Mouse (Mus musculus): Measurements from ENCODE around the gene Vstm4. TPM values are rescaled to one million over a fixed set of nuclear protein-coding genes. Genes with fewer than 3 reads are reported as not detected.

Vstm4 gene
- 10 to 100 TPM; 41.5 to 43.6 TPM for total RNA-seq (2021)
- long read RNA-seq, experiment 1, transcript Vstm4-201 (8 exons, 2,745 nt), result major isoform, 79 of 86 reads
- long read RNA-seq, experiment 1, partial matches to known transcripts, result 3 of 86 reads
- long read RNA-seq, experiment 1, other reads (novel, unspliced or antisense), result 4 of 86 reads
- long read RNA-seq, experiment 2, transcript Vstm4-201 (8 exons, 2,745 nt), result major isoform, 76 of 90 reads
- long read RNA-seq, experiment 2, partial matches to known transcripts, result 6 of 90 reads
- long read RNA-seq, experiment 2, other reads (novel, unspliced or antisense), result 8 of 90 reads

GRCm38 (mm10) chr14:32856681-32857328 lies at the start of gene Vstm4:
Vstm4 (plus strand) TSS chr14:32856756.
- peak; percentile 75 to 87 for DNase-seq (ENCODE audit: low spot score in 2 of 2)

- DNase-seq (ENCODE audit: low spot score in 2 of 2), result no peak
These were observed 46.4 kb upstream of the Vstm4 start for GRCm38 (mm10) chr14:32810111-32810510.

DNA sequence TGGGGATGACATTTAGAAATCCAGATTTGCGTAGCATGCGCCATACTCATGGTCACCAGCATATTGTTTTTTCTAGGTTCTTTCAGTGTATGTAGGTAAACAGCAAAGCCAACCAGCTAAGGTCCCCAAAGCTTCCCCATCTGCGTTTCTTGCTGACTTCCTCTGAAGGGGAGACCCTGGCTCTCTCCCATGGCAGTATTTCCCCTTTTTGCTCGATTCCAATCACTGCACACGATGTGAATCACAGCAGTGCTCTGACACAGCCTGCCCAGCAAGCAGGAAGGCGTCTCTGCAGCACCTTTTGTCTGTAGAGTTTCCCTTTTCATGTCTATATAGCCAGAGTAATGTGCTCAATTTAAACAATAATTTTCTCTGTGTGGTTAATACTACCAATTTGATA lies 44.1 kb upstream of the Vstm4 start:
- DNase-seq (ENCODE audit: low spot score in 2 of 2), result no peak

GRCm38 (mm10) chr14:32814961-32815360 lies 41.6 kb upstream of the Vstm4 start:
- no peak for DNase-seq (ENCODE audit: low spot score in 2 of 2)

DNA sequence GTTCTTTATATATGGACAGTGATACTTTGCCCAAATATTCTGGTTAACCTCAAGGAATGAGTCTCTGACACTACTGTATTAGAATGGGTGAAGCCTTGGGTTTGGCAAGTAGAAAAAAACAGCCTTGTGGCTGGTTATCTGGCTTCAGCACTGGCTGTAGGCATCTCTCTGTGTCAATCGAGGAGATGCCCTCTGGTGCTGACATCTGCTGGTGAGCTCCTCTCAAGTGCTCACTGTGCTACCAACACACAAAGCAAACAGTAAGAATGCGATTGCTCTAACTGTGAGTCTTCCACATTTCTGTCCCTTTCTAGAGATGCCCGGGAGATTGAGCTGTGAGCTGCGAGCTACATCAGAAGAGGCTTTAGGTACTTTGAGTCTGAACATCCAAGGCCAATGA lies 40.0 kb upstream of the Vstm4 start:
- DNase-seq (ENCODE audit: low spot score in 2 of 2), result no peak

DNA sequence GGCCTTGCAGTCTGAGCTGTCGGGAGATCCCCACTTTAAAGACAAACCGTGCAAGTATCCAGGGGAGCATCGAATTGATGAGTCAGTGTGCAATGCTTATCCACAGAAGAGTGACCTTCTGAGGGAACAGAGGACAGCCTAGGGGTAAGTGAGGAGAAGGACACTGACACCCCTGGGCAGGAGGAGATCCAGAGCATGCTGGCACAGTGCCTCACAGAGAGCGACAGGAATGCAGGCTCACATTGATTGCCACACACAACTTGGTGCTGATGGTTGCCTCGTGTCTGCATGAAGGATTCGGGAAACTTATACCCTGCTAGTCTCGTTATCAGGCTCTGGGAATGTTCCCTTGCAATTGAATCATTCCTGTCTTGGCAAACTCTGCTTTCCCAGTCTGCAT lies 39.3 kb upstream of the Vstm4 start:
- DNase-seq (ENCODE audit: low spot score in 2 of 2), result no peak

GRCm38 (mm10) chr14:32819297-32819696 lies 37.3 kb upstream of the Vstm4 start:
- DNase-seq (ENCODE audit: low spot score in 2 of 2), result no peak

- DNase-seq (ENCODE audit: low spot score in 2 of 2), result no peak
These were observed 33.7 kb upstream of the Vstm4 start for GRCm38 (mm10) chr14:32822812-32823211.

DNA sequence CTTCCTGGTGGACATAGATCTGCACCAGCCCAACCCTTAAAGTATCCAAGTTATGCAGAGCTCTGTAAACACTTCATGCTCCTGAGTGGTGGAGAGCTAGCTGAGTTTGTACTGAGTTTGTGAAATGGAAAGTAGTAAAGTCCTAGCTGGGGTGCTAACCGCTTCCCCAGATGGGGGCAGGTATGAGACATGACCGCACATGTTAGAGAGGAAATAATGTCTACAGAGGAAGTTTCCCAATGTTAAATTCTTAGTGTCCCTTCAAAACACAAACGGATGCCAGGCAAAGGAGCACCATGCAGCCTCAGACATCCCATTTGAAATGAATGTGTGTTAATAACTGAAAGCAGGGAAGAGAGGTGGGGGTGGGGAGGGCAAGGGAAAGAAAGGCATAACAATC lies 32.7 kb upstream of the Vstm4 start:
- DNase-seq (ENCODE audit: low spot score in 2 of 2), result no peak

GRCm38 (mm10) chr14:32824267-32825150 lies 32.0 kb upstream of the Vstm4 start:
- no peak for DNase-seq (ENCODE audit: low spot score in 2 of 2)

DNA sequence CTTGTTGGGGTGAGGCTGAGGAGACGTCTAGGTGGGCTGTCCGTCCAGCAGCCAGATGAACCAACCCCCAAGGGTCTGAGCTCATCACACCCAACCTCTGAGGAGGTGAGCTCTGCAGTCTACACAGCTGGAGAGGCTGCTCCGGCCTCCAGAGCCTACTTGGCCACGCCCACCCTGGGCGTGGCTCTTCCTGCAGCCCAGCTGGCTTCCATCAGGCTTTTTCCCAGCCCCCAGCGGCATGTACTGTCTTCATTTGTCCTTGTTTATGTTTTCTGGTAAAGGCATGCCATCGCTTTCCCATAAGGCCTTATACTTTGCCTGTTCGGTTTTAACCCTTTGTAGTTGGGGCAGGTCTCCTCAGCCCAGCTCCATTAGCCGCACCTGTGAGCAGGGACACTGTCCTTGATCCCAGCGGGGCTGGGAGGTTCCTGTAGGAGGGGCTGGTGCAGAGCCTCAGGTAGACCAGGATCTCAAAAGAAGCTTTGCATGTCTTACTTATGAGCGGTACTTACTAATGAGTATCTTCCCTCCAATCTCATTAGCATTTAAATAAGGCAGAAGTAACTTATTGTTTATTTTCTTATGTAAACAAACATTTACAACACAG lies 31.0 kb upstream of the Vstm4 start:
- peak; percentile 40 to 71 for DNase-seq (ENCODE audit: low spot score in 2 of 2)

DNA sequence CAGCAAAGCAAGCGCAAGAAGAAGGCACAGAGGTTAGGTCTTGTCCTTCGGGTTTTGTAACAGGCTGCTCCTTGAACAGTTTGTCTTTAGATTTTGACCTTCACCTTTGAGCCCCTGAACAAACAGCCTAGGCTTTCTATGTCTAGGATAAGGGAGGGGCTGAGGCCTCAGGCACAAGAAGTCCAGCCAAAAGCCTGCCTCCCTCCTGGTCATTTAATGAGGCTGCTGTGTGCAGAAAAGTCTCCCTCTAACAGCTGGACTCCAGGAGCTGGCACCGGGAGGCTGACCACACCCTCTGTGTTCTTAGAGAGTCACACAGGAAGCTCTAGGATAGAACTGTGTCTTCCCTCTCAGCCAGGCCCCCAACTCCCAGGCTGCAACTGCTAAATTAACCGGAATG lies 29.4 kb upstream of the Vstm4 start:
- peak in 1 of 2 experiments; percentile 65 for DNase-seq (ENCODE audit: low spot score in 2 of 2)

GRCm38 (mm10) chr14:32827994-32828650 lies 28.4 kb upstream of the Vstm4 start:
- DNase-seq (ENCODE audit: low spot score in 2 of 2), result peak in 1 of 2 experiments; percentile 71

DNA sequence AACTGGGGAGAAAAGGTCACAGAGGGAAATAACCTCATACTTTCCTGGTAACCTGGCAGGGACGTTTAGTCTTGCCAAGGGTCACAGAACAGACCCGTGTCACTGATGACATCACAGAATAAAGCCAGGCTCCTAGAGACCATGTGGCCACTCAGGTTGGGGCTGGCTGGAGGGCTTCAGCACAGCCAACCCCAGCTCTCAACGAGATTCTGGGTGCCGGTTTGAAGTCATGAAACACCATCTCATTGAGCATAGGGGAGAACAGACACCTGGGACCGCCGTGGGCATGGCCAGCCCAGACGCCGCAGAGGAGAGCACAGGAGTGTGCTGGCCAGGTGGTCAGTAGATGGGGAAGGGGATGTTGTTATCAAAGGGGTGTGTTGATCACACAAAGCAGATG lies 22.7 kb upstream of the Vstm4 start, which contains the start of gene Fam170b:
Gene Fam170b, plus strand, starts transcription at position 116 of the 400 bp plus-strand sequence.
- no peak for DNase-seq (ENCODE audit: low spot score in 2 of 2)

DNA sequence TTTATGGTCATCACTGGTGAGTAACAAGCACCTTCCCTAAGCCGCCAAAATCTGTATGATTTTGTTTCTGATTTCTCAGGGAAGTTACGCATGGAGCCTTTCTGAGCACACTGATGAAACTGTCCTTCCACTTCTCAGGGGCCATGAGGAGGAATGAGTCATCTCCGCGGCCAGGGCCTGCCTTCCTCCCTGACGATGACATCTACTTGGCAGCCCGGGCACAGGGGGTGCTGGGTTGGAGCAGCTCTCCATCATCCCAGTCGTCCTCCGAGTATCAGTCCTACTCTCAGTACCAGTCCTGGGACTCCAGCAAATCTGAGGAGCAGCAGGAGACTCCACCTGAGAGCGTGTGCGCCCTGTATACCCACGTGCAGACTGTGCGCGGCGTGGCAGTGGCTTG lies 21.4 kb upstream of the Vstm4 start:
- no peak for DNase-seq (ENCODE audit: low spot score in 2 of 2)

- DNase-seq (ENCODE audit: low spot score in 2 of 2), result no peak
These were observed 21.0 kb upstream of the Vstm4 start for GRCm38 (mm10) chr14:32835596-32835995.

- DNase-seq (ENCODE audit: low spot score in 2 of 2), result no peak
These were observed 20.4 kb upstream of the Vstm4 start for GRCm38 (mm10) chr14:32836191-32836590.

DNA sequence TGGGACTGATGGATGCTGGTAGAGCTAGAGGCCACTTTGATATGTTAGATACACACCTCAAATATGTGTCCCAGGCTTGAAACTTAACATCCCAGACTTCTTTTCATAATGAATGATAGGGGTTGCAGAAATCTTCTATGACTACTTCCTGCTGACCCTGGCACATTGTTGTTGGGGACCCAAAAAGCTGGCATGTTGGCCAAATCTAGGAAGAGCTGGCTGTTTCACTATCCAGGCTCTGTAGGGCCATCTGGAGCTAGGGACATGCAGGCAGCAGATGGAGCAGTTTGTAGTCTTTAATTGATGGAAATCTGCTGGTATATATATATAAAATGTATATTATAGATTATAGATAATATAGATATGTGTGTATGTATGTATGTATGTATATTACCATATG lies 14.5 kb upstream of the Vstm4 start:
- no peak for DNase-seq (ENCODE audit: low spot score in 2 of 2)

GRCm38 (mm10) chr14:32854059-32854458 lies 2.5 kb upstream of the Vstm4 start:
- DNase-seq (ENCODE audit: low spot score in 2 of 2), result no peak

DNA sequence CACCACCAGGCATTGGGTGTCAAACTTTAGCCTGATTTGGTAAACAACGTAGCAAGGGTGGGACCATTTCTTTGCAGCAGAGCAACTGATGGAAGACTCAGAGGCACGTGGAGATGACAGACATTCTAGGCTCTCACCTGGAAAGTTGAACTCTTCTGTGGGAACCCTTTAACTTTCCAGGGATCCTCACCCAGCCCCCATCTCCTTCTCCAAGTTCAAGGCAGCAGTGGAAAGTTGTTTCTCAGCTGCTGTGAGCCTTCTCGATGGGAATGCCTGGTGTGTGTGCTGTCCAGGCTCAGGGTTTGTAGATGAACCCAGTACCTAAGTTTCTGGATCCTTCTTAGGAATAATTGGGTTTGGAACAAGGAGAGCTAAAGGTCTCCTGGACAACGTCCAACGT lies 310 bp upstream of the Vstm4 start:
- DNase-seq (ENCODE audit: low spot score in 2 of 2), result no peak

DNA sequence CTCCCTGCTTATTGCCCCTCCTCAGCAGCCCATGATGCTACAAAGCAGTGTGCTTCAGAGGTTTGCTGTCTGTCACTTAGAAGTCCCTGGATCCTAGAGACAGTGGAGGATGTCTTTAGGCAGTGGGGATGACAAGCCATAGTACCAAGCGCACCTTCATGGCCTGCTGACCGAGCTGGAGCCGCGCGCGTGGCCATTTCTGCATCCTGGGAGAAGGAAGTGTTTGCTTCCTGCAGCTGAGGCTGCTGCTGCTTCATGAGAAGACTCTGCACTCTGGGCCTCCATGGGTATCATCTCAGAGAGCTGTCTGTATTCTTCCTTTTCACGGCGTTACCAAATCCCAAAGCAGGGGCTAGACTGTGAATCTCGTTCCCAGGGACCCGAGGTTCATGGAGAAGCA lies 1.8 kb downstream of the Vstm4 start:
- DNase-seq (ENCODE audit: low spot score in 2 of 2), result no peak

Data from gastrocnemius, postnatal 4 days (tissue).